Mouse (Mus musculus) C2C12 (cell line): ENCODE measurements around the gene Crhr1.

Experiments used
- CEBPB ChIP-seq: IDR thresholded peaks from one replicate; pipeline ENCODE4 v1.6.1; 2011; ENCODE audit warnings: low read depth, mild to moderate bottlenecking, control low read depth, moderate library complexity
- CTCF ChIP-seq: IDR thresholded peaks from one replicate; pipeline ENCODE4 v1.5.1; 2011; ENCODE audit not compliant: control insufficient read depth, insufficient read depth, insufficient read length
- FOSL1 ChIP-seq: IDR thresholded peaks from one replicate; pipeline ENCODE4 v1.8.0; 2011; ENCODE audit warnings: mild to moderate bottlenecking, low read length; ENCODE audit not compliant: poor library complexity, insufficient read depth, severe bottlenecking
- MAX ChIP-seq: IDR thresholded peaks from one replicate; pipeline ENCODE4 v1.6.1; 2011; ENCODE audit warnings: mild to moderate bottlenecking, control low read depth
- MYOD1 ChIP-seq: IDR thresholded peaks from one replicate; pipeline ENCODE4 v1.6.1; 2011; ENCODE audit warnings: low read depth; ENCODE audit not compliant: control insufficient read depth, insufficient read length
- MYOG ChIP-seq: IDR thresholded peaks from one replicate; pipeline ENCODE4 v1.6.1; 2011; ENCODE audit not compliant: control insufficient read depth, insufficient read length; ENCODE audit errors: extremely low read depth
- USF1 ChIP-seq: IDR thresholded peaks from one replicate; pipeline ENCODE4 v1.6.1; 2011; ENCODE audit warnings: low read depth, mild to moderate bottlenecking, control low read depth, moderate library complexity

- TF ChIP-seq CTCF (no peak), CEBPB (no peak), USF1 (no peak), MYOG (no peak), MAX (no peak), MYOD1 (no peak), FOSL1 (no peak)
Observed at GRCm38 (mm10) chr11:104113699-104114098, 19.0 kb upstream of the Crhr1 start.
